Mouse (Mus musculus) skeletal muscle tissue, adult 2 months (tissue): ENCODE results near the gene Tsku.
A peak's percentile ranks its signal among the peaks of the same experiment; 100 is the strongest.

ENCODE experiments used
- DNase-seq: peaks from one replicate; pipeline ENCODE4 v3.0.0-alpha.2; 2012; ENCODE audit warnings: low read depth, low spot score

Tsku gene

GRCm38 (mm10) chr7:98359951-98360620, 1.0 kb downstream of the Tsku start:
- DNase-seq, result peak; percentile 30

- DNase-seq, result no peak
Measured at GRCm38 (mm10) chr7:98358016-98358415, 3.1 kb downstream of the Tsku start.

GRCm38 (mm10) chr7:98357324-98357723, 3.8 kb downstream of the Tsku start:
- no peak for DNase-seq

- DNase-seq, result no peak
Measured at GRCm38 (mm10) chr7:98354921-98355310, 6.2 kb downstream of the Tsku start.

- peak; percentile 49 for DNase-seq
Measured at GRCm38 (mm10) chr7:98354160-98354920, 6.8 kb downstream of the Tsku start.

GRCm38 (mm10) chr7:98353616-98354015, 7.5 kb downstream of the Tsku start:
- no peak for DNase-seq

GRCm38 (mm10) chr7:98351523-98351922, 9.6 kb downstream of the Tsku start:
- no peak for DNase-seq

GRCm38 (mm10) chr7:98349821-98350220, 11.3 kb downstream of the Tsku start:
- no peak for DNase-seq

GRCm38 (mm10) chr7:98349096-98349495, 12.0 kb downstream of the Tsku start:
- DNase-seq, result peak; percentile 62

GRCm38 (mm10) chr7:98348043-98348442, 13.1 kb downstream of the Tsku start:
- DNase-seq, result no peak

- DNase-seq, result no peak
Measured at GRCm38 (mm10) chr7:98347471-98347870, 13.7 kb downstream of the Tsku start.

- DNase-seq, result no peak
Measured at GRCm38 (mm10) chr7:98345036-98345435, 16.1 kb downstream of the Tsku start.

GRCm38 (mm10) chr7:98344361-98344760, 16.8 kb downstream of the Tsku start:
- no peak for DNase-seq

GRCm38 (mm10) chr7:98342249-98342648, 18.9 kb downstream of the Tsku start:
- no peak for DNase-seq

GRCm38 (mm10) chr7:98341475-98341874, 19.7 kb downstream of the Tsku start:
- peak; percentile 71 for DNase-seq

- DNase-seq, result no peak
Measured at GRCm38 (mm10) chr7:98340343-98340742, 20.8 kb downstream of the Tsku start.

GRCm38 (mm10) chr7:98333987-98334386, 27.1 kb downstream of the Tsku start:
- DNase-seq, result no peak

GRCm38 (mm10) chr7:98333507-98333906, 27.6 kb downstream of the Tsku start:
- DNase-seq, result no peak

- no peak for DNase-seq
Measured at GRCm38 (mm10) chr7:98332678-98333397, 28.3 kb downstream of the Tsku start.

GRCm38 (mm10) chr7:98331932-98332331, 29.2 kb downstream of the Tsku start:
- no peak for DNase-seq

GRCm38 (mm10) chr7:98330375-98331002, 30.6 kb downstream of the Tsku start:
- no peak for DNase-seq
